Mouse (Mus musculus): Measurements from ENCODE around the gene Gm44511.

DNA sequence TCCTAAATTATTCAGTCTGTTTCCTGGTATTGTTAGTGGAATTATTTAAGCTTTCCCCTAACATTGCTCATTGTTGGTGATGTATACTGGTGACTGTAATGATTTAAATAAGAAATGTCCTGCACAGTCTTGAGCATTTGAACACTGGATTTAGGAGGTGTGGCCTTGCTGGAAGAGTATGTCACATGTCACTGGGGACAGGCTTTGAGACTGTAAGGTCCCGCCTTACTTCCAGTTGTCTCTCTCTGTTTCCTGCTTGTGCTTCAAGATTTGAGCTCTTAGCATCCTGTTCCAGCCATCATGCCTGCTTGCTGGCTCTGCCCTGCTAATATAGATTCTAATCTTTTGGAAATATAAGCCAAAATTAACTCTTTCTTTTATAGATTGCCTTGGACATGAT, 60.9 kb downstream of the Gm44511 start:
- TF ChIP-seq CTCF (IDR thresholded peaks at IDR 0.05; ENCODE audit: borderline replicate concordance, insufficient read depth, low read length) (no peak), POLR2A (IDR thresholded peaks at IDR 0.05; ENCODE audit: low read depth, low read length) (no peak)
